Mouse (Mus musculus) myocyte (in vitro differentiated cells): Measurements from ENCODE around the gene Ahcy. TPM values are rescaled to one million over a fixed set of nuclear protein-coding genes. Genes with fewer than 3 reads are reported as not detected.

Source experiments
- H3K27me3 ChIP-seq: one replicate; pipeline ENCODE4 v1.6.1; 2011; ENCODE audit not compliant: control insufficient read depth, insufficient read depth, insufficient read length
- H3K36me3 ChIP-seq: one replicate; pipeline ENCODE4 v1.6.1; 2011; ENCODE audit not compliant: control insufficient read depth, insufficient read depth
- H3K4me2 ChIP-seq: one replicate; pipeline ENCODE4 v1.6.1; 2011; ENCODE audit warnings: low read depth, control low read depth
- H3K4me3 ChIP-seq: one replicate; pipeline ENCODE4 v1.5.1; 2011; ENCODE audit warnings: mild to moderate bottlenecking, control low read depth, moderate library complexity
- H3K79me2 ChIP-seq: one replicate; pipeline ENCODE4 v1.6.1; 2011; ENCODE audit not compliant: control insufficient read depth, insufficient read depth
- H3ac ChIP-seq: one replicate; pipeline ENCODE4 v1.6.1; 2011; ENCODE audit not compliant: control insufficient read depth, insufficient read length
- CEBPB ChIP-seq: IDR thresholded peaks from 2 replicates; pipeline ENCODE4 v1.6.1; 2011; ENCODE audit warnings: mild to moderate bottlenecking, moderate library complexity; ENCODE audit not compliant: poor library complexity, insufficient read depth, severe bottlenecking
- E2F4 ChIP-seq: IDR thresholded peaks from one replicate; pipeline ENCODE4 v1.6.1; 2011; ENCODE audit warnings: mild to moderate bottlenecking, control low read depth, moderate library complexity; ENCODE audit not compliant: insufficient read depth
- MAX ChIP-seq: IDR thresholded peaks from one replicate; pipeline ENCODE4 v1.6.1; 2011; ENCODE audit warnings: low read depth, mild to moderate bottlenecking, control low read depth
- MYOD1 ChIP-seq, 3 experiments: IDR thresholded peaks; one replicate each; pipeline ENCODE4 v1.6.1; 2011; ENCODE audit warnings: control low read depth in 2 of 3, low read depth in 2 of 3, mild to moderate bottlenecking in 2 of 3, moderate library complexity in 1 of 3; ENCODE audit not compliant: insufficient read length in 2 of 3, control insufficient read depth in 1 of 3
- MYOG ChIP-seq, 3 experiments: IDR thresholded peaks; one replicate each; pipeline ENCODE4 v1.6.1; 2011; ENCODE audit warnings: control low read depth in 2 of 3, low read depth in 2 of 3, mild to moderate bottlenecking in 2 of 3; ENCODE audit not compliant: insufficient read length in 2 of 3, control insufficient read depth in 1 of 3, insufficient read depth in 1 of 3
- POLR2A ChIP-seq: IDR thresholded peaks from one replicate; pipeline ENCODE4 v1.6.1; 2011; ENCODE audit warnings: low read depth, mild to moderate bottlenecking, control low read depth, moderate library complexity; ENCODE audit not compliant: insufficient read length
- POLR2AphosphoS2 ChIP-seq: IDR thresholded peaks from one replicate; pipeline ENCODE4 v1.6.1; 2011; ENCODE audit warnings: low read depth, control low read depth; ENCODE audit not compliant: insufficient read length
- REST ChIP-seq: IDR thresholded peaks from one replicate; pipeline ENCODE4 v1.6.1; 2011; ENCODE audit warnings: mild to moderate bottlenecking, control low read depth, moderate library complexity; ENCODE audit not compliant: insufficient read depth, insufficient read length
- SRF ChIP-seq: IDR thresholded peaks from one replicate; pipeline ENCODE4 v1.6.1; 2011; ENCODE audit warnings: low read depth; ENCODE audit not compliant: control insufficient read depth, insufficient read length
- TCF12 ChIP-seq: IDR thresholded peaks from one replicate; pipeline ENCODE4 v1.6.1; 2011; ENCODE audit warnings: mild to moderate bottlenecking, control low read depth; ENCODE audit not compliant: poor library complexity, insufficient read depth, severe bottlenecking
- TCF3 ChIP-seq: IDR thresholded peaks from one replicate; pipeline ENCODE4 v1.6.1; 2011; ENCODE audit warnings: low read depth, control low read depth; ENCODE audit not compliant: insufficient read length
- USF1 ChIP-seq: IDR thresholded peaks from one replicate; pipeline ENCODE4 v1.6.1; 2011; ENCODE audit warnings: low read depth, mild to moderate bottlenecking, control low read depth, moderate library complexity
- polyA plus RNA-seq: library from polyadenylated mRNA; unstranded; fragments of >200 nt; fragmentation: generic; extraction: Trizol; gene quantifications from one replicate; pipeline ENCODE4 v1.2.1, GENCODE M21; 2012; ENCODE audit warnings: missing spikeins

The Ahcy gene
- polyA plus RNA-seq, 1 experiment: 39.7 TPM

GRCm38 (mm10) chr2:155091743-155092075 lies 17.4 kb upstream of the Ahcy start:
- Histone ChIP-seq H3K27me3 (no peaks in the 10 kb centered on the region), H3K79me2 (no peaks in the 10 kb centered on the region), H3K4me3 (no peak overlapping the region), H3ac (no peak overlapping the region), H3K4me2 (no peak overlapping the region), H3K36me3 (no peaks in the 10 kb centered on the region)
- no peak for TF ChIP-seq MYOG (IDR thresholded peaks at IDR 0.05; ENCODE audit: control insufficient read depth in 1 of 3, insufficient read depth in 1 of 3, insufficient read length in 2 of 3, low read depth in 2 of 3)

- Histone ChIP-seq H3K36me3 (no peaks in the 10 kb centered on the region), H3K4me2 (no peak overlapping the region), H3ac (no peak overlapping the region), H3K79me2 (no peaks in the 10 kb centered on the region), H3K27me3 (no peaks in the 10 kb centered on the region), H3K4me3 (no peak overlapping the region)
- TF ChIP-seq E2F4: no peak
- TF ChIP-seq TCF12: no peak
- no peak for TF ChIP-seq MYOD1 (IDR thresholded peaks at IDR 0.05; ENCODE audit: control insufficient read depth in 1 of 3, insufficient read length in 2 of 3, low read depth in 2 of 3)
- TF ChIP-seq TCF3: no peak
- no peak for TF ChIP-seq CEBPB
- no peak for TF ChIP-seq USF1
- TF ChIP-seq SRF: no peak
- TF ChIP-seq POLR2A: no peak
- no peak for TF ChIP-seq POLR2AphosphoS2
- no peak for TF ChIP-seq REST
These were observed 16.8 kb upstream of the Ahcy start for GRCm38 (mm10) chr2:155090909-155091742.

GRCm38 (mm10) chr2:155088264-155088663 lies 14.0 kb upstream of the Ahcy start:
- Histone ChIP-seq H3K4me3 (no peak overlapping the region), H3K27me3 (no peaks in the 10 kb centered on the region), H3K4me2 (no peak overlapping the region), H3K36me3 (no peaks in the 10 kb centered on the region), H3ac (no peak overlapping the region), H3K79me2 (no peaks in the 10 kb centered on the region)
- no peak for TF ChIP-seq TCF12
- no peak for TF ChIP-seq REST
- no peak for TF ChIP-seq SRF
- no peak for TF ChIP-seq MYOD1 (IDR thresholded peaks at IDR 0.05; ENCODE audit: control insufficient read depth in 1 of 3, insufficient read length in 2 of 3, low read depth in 2 of 3)
- TF ChIP-seq CEBPB: no peak
- TF ChIP-seq E2F4: no peak

GRCm38 (mm10) chr2:155086328-155086727 lies 12.0 kb upstream of the Ahcy start:
- Histone ChIP-seq H3K4me2 (no peak overlapping the region), H3K79me2 (no peaks in the 10 kb centered on the region), H3K4me3 (no peak overlapping the region), H3ac (no peak overlapping the region), H3K27me3 (no peaks in the 10 kb centered on the region), H3K36me3 (no peaks in the 10 kb centered on the region)
- TF ChIP-seq TCF12 (no peak), MYOG (IDR thresholded peaks at IDR 0.05; ENCODE audit: control insufficient read depth in 1 of 3, insufficient read depth in 1 of 3, insufficient read length in 2 of 3, low read depth in 2 of 3) (no peak)

GRCm38 (mm10) chr2:155084546-155084945 lies 10.2 kb upstream of the Ahcy start:
- H3K79me2 ChIP-seq: no peaks in the 10 kb centered on the region
- TF ChIP-seq POLR2A (no peak), POLR2AphosphoS2 (no peak), MYOD1 (IDR thresholded peaks at IDR 0.05; ENCODE audit: control insufficient read depth in 1 of 3, insufficient read length in 2 of 3, low read depth in 2 of 3) (no peak), TCF3 (no peak), CEBPB (no peak), REST (no peak), MAX (no peak), USF1 (no peak), TCF12 (no peak), SRF (no peak), E2F4 (no peak), MYOG (IDR thresholded peaks at IDR 0.05; ENCODE audit: control insufficient read depth in 1 of 3, insufficient read depth in 1 of 3, insufficient read length in 2 of 3, low read depth in 2 of 3) (no peak)
- H3K36me3 ChIP-seq: no peaks in the 10 kb centered on the region
- no peak overlapping the region for H3K4me2 ChIP-seq
- H3K4me3 ChIP-seq: no peak overlapping the region
- H3ac ChIP-seq: no peak overlapping the region
- no peaks in the 10 kb centered on the region for H3K27me3 ChIP-seq
